Mouse (Mus musculus): ENCODE measurements at regions not wholly inside any gene's neighbourhood (a gene's known extent, or its start where the extent isn't known, plus 50 kb on each side); places are given as distances from the start of the nearest gene placed in this dataset.

GRCm38 (mm10) chr7:37089726-37090125 lies 391.8 kb downstream of the Tshz3 start:
- Histone ChIP-seq H3K36me3 (replicated peaks) (no peaks in the 10 kb centered on the region), H3K9me3 (replicated peaks) (peaks cover 36% of the 10 kb centered on the region), H3K27me3 (ENCODE audit: insufficient read depth, low read length) (no peaks in the 10 kb centered on the region), H3K4me3 (ENCODE audit: low read depth, low read length) (no peak overlapping the region), H3K4me1 (ENCODE audit: insufficient read depth, low read depth, low read length) (no peaks in the 10 kb centered on the region)
- DNase-seq (ENCODE audit: low spot score) (no peak), ATAC-seq (ENCODE audit: extremely low read depth, insufficient number of reproducible peaks, low FRiP score, poor library complexity, severe bottlenecking) (no peak)
- TF ChIP-seq POLR2AphosphoS5 (IDR thresholded peaks at IDR 0.05; ENCODE audit: insufficient replicate concordance, low read depth, low read length) (no peak), CTCF (IDR thresholded peaks at IDR 0.05; ENCODE audit: low read depth, low read length) (no peak), GATA1 (IDR thresholded peaks at IDR 0.05; ENCODE audit: borderline replicate concordance, low read length) (no peak), TAL1 (conservative IDR thresholded peaks at IDR 0.05; ENCODE audit: low read depth, low read length) (no peak), GATA2 (IDR thresholded peaks at IDR 0.05; ENCODE audit: borderline replicate concordance, low read depth, low read length) (no peak)

GRCm38 (mm10) chr7:37092572-37092971 lies 394.7 kb downstream of the Tshz3 start:
- Histone ChIP-seq H3K9me3 (replicated peaks) (peaks cover 52% of the 10 kb centered on the region), H3K27me3 (ENCODE audit: insufficient read depth, low read length) (no peaks in the 10 kb centered on the region), H3K4me3 (ENCODE audit: low read depth, low read length) (no peak overlapping the region), H3K4me1 (ENCODE audit: insufficient read depth, low read depth, low read length) (no peaks in the 10 kb centered on the region), H3K36me3 (replicated peaks) (no peaks in the 10 kb centered on the region)
- no peak for TF ChIP-seq CTCF (IDR thresholded peaks at IDR 0.05; ENCODE audit: low read depth, low read length)
- TF ChIP-seq TAL1 (conservative IDR thresholded peaks at IDR 0.05; ENCODE audit: low read depth, low read length) = no peak
- no peak for TF ChIP-seq POLR2AphosphoS5 (IDR thresholded peaks at IDR 0.05; ENCODE audit: insufficient replicate concordance, low read depth, low read length)
- TF ChIP-seq GATA2 (IDR thresholded peaks at IDR 0.05; ENCODE audit: borderline replicate concordance, low read depth, low read length) = no peak
- no peak for TF ChIP-seq GATA1 (IDR thresholded peaks at IDR 0.05; ENCODE audit: borderline replicate concordance, low read length)
- ATAC-seq (ENCODE audit: extremely low read depth, insufficient number of reproducible peaks, low FRiP score, poor library complexity, severe bottlenecking) (no peak), DNase-seq (ENCODE audit: low spot score) (no peak)

GRCm38 (mm10) chr7:37093721-37094120 lies 395.8 kb downstream of the Tshz3 start:
- ATAC-seq (ENCODE audit: extremely low read depth, insufficient number of reproducible peaks, low FRiP score, poor library complexity, severe bottlenecking) (no peak), DNase-seq (ENCODE audit: low spot score) (no peak)
- Histone ChIP-seq H3K4me1 (ENCODE audit: insufficient read depth, low read depth, low read length) (no peaks in the 10 kb centered on the region), H3K36me3 (replicated peaks) (no peaks in the 10 kb centered on the region), H3K27me3 (ENCODE audit: insufficient read depth, low read length) (no peaks in the 10 kb centered on the region), H3K9me3 (replicated peaks) (peaks cover 55% of the 10 kb centered on the region), H3K4me3 (ENCODE audit: low read depth, low read length) (no peak overlapping the region)
- no peak for TF ChIP-seq CTCF (IDR thresholded peaks at IDR 0.05; ENCODE audit: low read depth, low read length)
- TF ChIP-seq POLR2AphosphoS5 (IDR thresholded peaks at IDR 0.05; ENCODE audit: insufficient replicate concordance, low read depth, low read length) = no peak
- no peak for TF ChIP-seq TAL1 (conservative IDR thresholded peaks at IDR 0.05; ENCODE audit: low read depth, low read length)
- no peak for TF ChIP-seq GATA1 (IDR thresholded peaks at IDR 0.05; ENCODE audit: borderline replicate concordance, low read length)
- no peak for TF ChIP-seq GATA2 (IDR thresholded peaks at IDR 0.05; ENCODE audit: borderline replicate concordance, low read depth, low read length)

- Histone ChIP-seq H3K4me3 (ENCODE audit: low read depth, low read length) (no peak overlapping the region), H3K36me3 (replicated peaks) (no peaks in the 10 kb centered on the region), H3K4me1 (ENCODE audit: insufficient read depth, low read depth, low read length) (no peaks in the 10 kb centered on the region), H3K27me3 (ENCODE audit: insufficient read depth, low read length) (no peaks in the 10 kb centered on the region), H3K9me3 (replicated peaks) (peaks cover 58% of the 10 kb centered on the region)
- TF ChIP-seq GATA1 (IDR thresholded peaks at IDR 0.05; ENCODE audit: borderline replicate concordance, low read length) (no peak), CTCF (IDR thresholded peaks at IDR 0.05; ENCODE audit: low read depth, low read length) (no peak), TAL1 (conservative IDR thresholded peaks at IDR 0.05; ENCODE audit: low read depth, low read length) (no peak), GATA2 (IDR thresholded peaks at IDR 0.05; ENCODE audit: borderline replicate concordance, low read depth, low read length) (no peak), POLR2AphosphoS5 (IDR thresholded peaks at IDR 0.05; ENCODE audit: insufficient replicate concordance, low read depth, low read length) (no peak)
- ATAC-seq (ENCODE audit: extremely low read depth, insufficient number of reproducible peaks, low FRiP score, poor library complexity, severe bottlenecking) (no peak), DNase-seq (ENCODE audit: low spot score) (no peak)
Observed at GRCm38 (mm10) chr7:37095839-37096238, 397.9 kb downstream of the Tshz3 start.

- H3K27me3 ChIP-seq (ENCODE audit: insufficient read depth, low read length) = no peaks in the 10 kb centered on the region
- ATAC-seq (ENCODE audit: extremely low read depth, insufficient number of reproducible peaks, low FRiP score, poor library complexity, severe bottlenecking) = no peak
- H3K9me3 ChIP-seq (replicated peaks) = peaks cover 60% of the 10 kb centered on the region
- TF ChIP-seq TAL1 (conservative IDR thresholded peaks at IDR 0.05; ENCODE audit: low read depth, low read length) (no peak), GATA1 (IDR thresholded peaks at IDR 0.05; ENCODE audit: borderline replicate concordance, low read length) (no peak), POLR2AphosphoS5 (IDR thresholded peaks at IDR 0.05; ENCODE audit: insufficient replicate concordance, low read depth, low read length) (no peak), CTCF (IDR thresholded peaks at IDR 0.05; ENCODE audit: low read depth, low read length) (no peak), GATA2 (IDR thresholded peaks at IDR 0.05; ENCODE audit: borderline replicate concordance, low read depth, low read length) (no peak)
- H3K36me3 ChIP-seq (replicated peaks) = no peaks in the 10 kb centered on the region
- no peak overlapping the region for H3K4me3 ChIP-seq (ENCODE audit: low read depth, low read length)
- no peaks in the 10 kb centered on the region for H3K4me1 ChIP-seq (ENCODE audit: insufficient read depth, low read depth, low read length)
- no peak for DNase-seq (ENCODE audit: low spot score)
Observed at GRCm38 (mm10) chr7:37096291-37096690, 398.4 kb downstream of the Tshz3 start.

GRCm38 (mm10) chr7:37098950-37099349 lies 401.0 kb downstream of the Tshz3 start:
- Histone ChIP-seq H3K36me3 (replicated peaks) (no peaks in the 10 kb centered on the region), H3K4me3 (ENCODE audit: low read depth, low read length) (no peak overlapping the region), H3K9me3 (replicated peaks) (peaks cover 71% of the 10 kb centered on the region), H3K27me3 (ENCODE audit: insufficient read depth, low read length) (no peaks in the 10 kb centered on the region), H3K4me1 (ENCODE audit: insufficient read depth, low read depth, low read length) (no peaks in the 10 kb centered on the region)
- TF ChIP-seq GATA1 (IDR thresholded peaks at IDR 0.05; ENCODE audit: borderline replicate concordance, low read length) (no peak), TAL1 (conservative IDR thresholded peaks at IDR 0.05; ENCODE audit: low read depth, low read length) (no peak), CTCF (IDR thresholded peaks at IDR 0.05; ENCODE audit: low read depth, low read length) (no peak), POLR2AphosphoS5 (IDR thresholded peaks at IDR 0.05; ENCODE audit: insufficient replicate concordance, low read depth, low read length) (no peak), GATA2 (IDR thresholded peaks at IDR 0.05; ENCODE audit: borderline replicate concordance, low read depth, low read length) (no peak)
- DNase-seq (ENCODE audit: low spot score) = no peak
- no peak for ATAC-seq (ENCODE audit: extremely low read depth, insufficient number of reproducible peaks, low FRiP score, poor library complexity, severe bottlenecking)
